Mouse (Mus musculus): ENCODE measurements around the gene Sh3kbp1. TPM values are rescaled to one million over a fixed set of nuclear protein-coding genes. Genes with fewer than 3 reads are reported as not detected.
A peak's percentile ranks its signal among the peaks of the same experiment; 100 is the strongest.

The Sh3kbp1 gene
- polyA plus RNA-seq, 1 experiment from 2014 or later: 37.6 TPM

DNA sequence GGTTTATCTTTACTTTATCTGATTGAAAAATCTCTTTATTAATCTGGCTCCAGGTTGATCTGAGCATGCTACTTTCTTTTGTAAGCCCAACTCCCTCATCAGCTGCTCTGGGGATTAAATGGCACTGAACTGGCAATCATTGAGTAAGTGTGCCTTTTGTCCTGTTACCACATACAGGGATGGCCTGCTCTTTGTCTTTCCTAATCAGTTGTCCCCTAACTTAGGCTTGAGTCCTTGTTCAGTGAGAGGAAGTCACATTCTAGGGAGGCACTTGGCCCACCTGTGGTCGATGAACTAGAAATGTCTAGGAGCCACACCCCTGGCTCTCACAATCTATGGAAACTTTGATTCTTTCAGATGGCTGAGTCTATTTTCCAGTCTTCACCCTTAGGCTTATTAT is 58.4 kb downstream of the Sh3kbp1 start:
- Histone ChIP-seq H3K27ac (no peak overlapping the region), H3K4me2 (replicated peaks) (no peak overlapping the region), H3K36me3 (no peaks in the 10 kb centered on the region), H3K4me3 (replicated peaks) (no peak overlapping the region), H3K27me3 (peaks cover 25% of the 10 kb centered on the region; the same call in 1 of the 2 replicates), H3K9ac (replicated peaks) (no peak overlapping the region), H3K9me3 (no peaks in the 10 kb centered on the region), H3K4me1 (replicated peaks) (no peaks in the 10 kb centered on the region)
- no peak for ATAC-seq
- WGBS: 61% methylated on average over 1 of the region's 1 CpGs

DNA sequence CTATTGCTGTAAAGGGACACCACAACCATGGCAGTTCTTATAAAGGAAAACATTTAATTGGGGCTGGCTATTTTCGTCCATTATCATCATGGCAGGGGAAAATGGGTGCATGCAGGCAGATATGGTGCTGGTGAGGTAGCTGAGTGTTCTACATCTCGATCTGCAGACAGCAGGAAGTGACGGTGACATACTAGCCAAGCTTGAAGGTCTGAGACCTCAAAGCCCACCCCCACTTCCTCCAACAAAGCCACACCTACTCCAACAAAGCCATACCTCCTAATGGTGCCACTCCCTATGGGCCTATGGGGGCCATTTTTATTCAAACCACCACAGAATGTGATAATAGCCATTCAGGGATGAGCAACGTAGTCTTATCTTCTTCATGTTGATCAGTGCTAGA is 59.8 kb downstream of the Sh3kbp1 start:
- Histone ChIP-seq H3K4me1 (replicated peaks) (no peaks in the 10 kb centered on the region), H3K9me3 (no peaks in the 10 kb centered on the region), H3K27me3 (peaks cover 25% of the 10 kb centered on the region; the same call in 1 of the 2 replicates), H3K4me2 (replicated peaks) (no peak overlapping the region), H3K36me3 (no peaks in the 10 kb centered on the region), H3K9ac (replicated peaks) (no peak overlapping the region), H3K4me3 (replicated peaks) (no peak overlapping the region), H3K27ac (no peak overlapping the region)
- no peak for ATAC-seq
- 81% methylated on average over 4 of the region's 4 CpGs for WGBS

DNA sequence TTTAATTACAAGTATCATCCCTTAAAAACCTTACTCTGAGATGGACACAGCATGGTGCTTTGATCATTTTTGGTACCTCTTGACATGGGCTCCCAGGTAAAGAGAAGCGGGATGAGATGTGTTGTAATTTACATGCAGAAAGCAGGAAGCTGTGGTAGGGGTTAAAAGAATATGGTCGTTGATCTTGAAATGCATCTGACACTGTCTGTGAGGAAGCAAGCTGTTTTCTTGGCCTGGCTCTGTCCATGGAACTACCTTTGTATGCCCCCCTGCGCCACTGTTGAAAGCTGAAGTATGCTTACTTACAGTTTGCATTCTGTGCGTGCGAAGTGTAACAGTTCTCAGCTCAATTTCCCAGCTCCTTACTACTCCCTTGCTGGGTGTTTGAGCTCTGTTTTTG is 61.6 kb downstream of the Sh3kbp1 start:
- ATAC-seq: no peak
- no peaks in the 10 kb centered on the region for H3K9me3 ChIP-seq
- peaks cover 15% of the 10 kb centered on the region; the same call in 1 of the 2 replicates for H3K27me3 ChIP-seq
- no peak overlapping the region for H3K4me2 ChIP-seq (replicated peaks)
- H3K27ac ChIP-seq: no peak overlapping the region
- H3K4me1 ChIP-seq (replicated peaks): no peaks in the 10 kb centered on the region
- H3K4me3 ChIP-seq (replicated peaks): no peak overlapping the region
- no peak overlapping the region for H3K9ac ChIP-seq (replicated peaks)
- H3K36me3 ChIP-seq: no peaks in the 10 kb centered on the region
- WGBS: 91% methylated on average over 5 of the region's 5 CpGs

DNA sequence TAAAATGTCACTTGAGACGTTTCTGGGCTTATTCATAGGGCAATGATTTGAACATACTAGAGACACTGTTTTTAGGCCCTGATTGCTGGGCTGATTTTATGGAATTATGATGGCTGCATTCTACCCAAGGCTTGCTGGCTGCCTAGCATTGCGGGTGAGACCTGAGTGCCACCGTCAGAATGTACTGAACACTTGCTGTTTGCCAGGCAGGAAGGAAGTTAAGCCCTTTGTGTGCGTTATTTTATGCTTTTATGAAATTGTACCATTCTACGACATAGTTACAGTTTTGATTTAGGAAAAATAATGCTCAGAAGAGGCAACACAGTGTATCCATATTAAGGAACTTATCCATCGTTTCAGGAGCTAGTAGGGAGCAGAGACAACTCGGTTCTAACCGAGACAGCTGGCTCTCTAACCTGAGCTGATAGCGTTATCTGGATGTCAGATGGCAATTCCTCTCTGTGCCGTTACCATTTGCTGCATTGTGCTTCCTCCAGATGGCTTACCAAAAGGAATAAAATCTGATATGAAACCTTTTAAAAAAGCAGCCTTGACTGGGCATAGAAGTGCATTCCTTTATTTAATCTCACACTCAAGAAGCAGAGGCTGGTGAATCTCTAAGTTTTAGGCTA is 62.8 kb downstream of the Sh3kbp1 start:
- ATAC-seq: no peak

GRCm38 (mm10) chrX:159693126-159693525 is 66.1 kb downstream of the Sh3kbp1 start:
- Histone ChIP-seq H3K4me1 (replicated peaks) (peaks cover 7% of the 10 kb centered on the region; the same call in 1 of the 2 replicates), H3K4me3 (replicated peaks) (no peak overlapping the region), H3K9ac (replicated peaks) (no peak overlapping the region), H3K27ac (no peak overlapping the region), H3K36me3 (no peaks in the 10 kb centered on the region), H3K4me2 (replicated peaks) (no peak overlapping the region), H3K9me3 (no peaks in the 10 kb centered on the region), H3K27me3 (peaks cover 18% of the 10 kb centered on the region; the same call in 1 of the 2 replicates)
- 96% methylated on average over 5 of the region's 5 CpGs for WGBS
- ATAC-seq: no peak

More for the DNA sequence above, 62.8 kb downstream of the Sh3kbp1 start:
- no peaks in the 10 kb centered on the region for H3K9me3 ChIP-seq
- no peak overlapping the region for H3K4me2 ChIP-seq (replicated peaks)
- WGBS: 81% methylated on average over 10 of the region's 10 CpGs
- no peak overlapping the region for H3K4me3 ChIP-seq (replicated peaks)
- H3K27ac ChIP-seq: no peak overlapping the region
- H3K9ac ChIP-seq (replicated peaks): no peak overlapping the region
- H3K4me1 ChIP-seq (replicated peaks): no peaks in the 10 kb centered on the region
- peaks cover 18% of the 10 kb centered on the region; the same call in 1 of the 2 replicates for H3K27me3 ChIP-seq
- H3K36me3 ChIP-seq: no peaks in the 10 kb centered on the region

DNA sequence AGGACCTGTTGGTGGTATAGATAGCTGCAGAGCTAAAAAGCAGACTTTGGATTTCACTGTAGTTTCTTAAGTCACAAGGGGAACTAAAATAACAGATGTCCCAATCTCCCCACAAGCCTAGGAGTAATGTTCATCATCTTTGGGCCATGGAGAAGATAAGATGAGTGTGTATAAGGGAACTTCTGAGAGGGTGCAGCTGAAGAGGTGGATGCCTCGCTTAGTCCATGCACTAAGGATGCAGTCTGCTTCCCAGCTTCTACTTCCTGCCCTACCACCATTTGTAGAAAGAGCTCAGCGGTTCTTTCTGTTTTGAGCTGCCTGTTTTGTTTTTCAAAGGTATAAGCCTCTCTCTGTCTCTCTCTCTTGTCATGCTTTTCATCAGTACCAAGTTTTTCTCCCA is 69.5 kb downstream of the Sh3kbp1 start:
- H3K4me2 ChIP-seq (replicated peaks): no peak overlapping the region
- peaks cover 7% of the 10 kb centered on the region; the same call in 1 of the 2 replicates for H3K4me1 ChIP-seq (replicated peaks)
- no peak overlapping the region for H3K9ac ChIP-seq (replicated peaks)
- no peaks in the 10 kb centered on the region for H3K9me3 ChIP-seq
- H3K4me3 ChIP-seq (replicated peaks): no peak overlapping the region
- 33% methylated on average over 2 of the region's 2 CpGs for WGBS
- H3K36me3 ChIP-seq: no peaks in the 10 kb centered on the region
- peaks cover 11% of the 10 kb centered on the region; the same call in 1 of the 2 replicates for H3K27me3 ChIP-seq
- no peak overlapping the region for H3K27ac ChIP-seq
- no peak for ATAC-seq

DNA sequence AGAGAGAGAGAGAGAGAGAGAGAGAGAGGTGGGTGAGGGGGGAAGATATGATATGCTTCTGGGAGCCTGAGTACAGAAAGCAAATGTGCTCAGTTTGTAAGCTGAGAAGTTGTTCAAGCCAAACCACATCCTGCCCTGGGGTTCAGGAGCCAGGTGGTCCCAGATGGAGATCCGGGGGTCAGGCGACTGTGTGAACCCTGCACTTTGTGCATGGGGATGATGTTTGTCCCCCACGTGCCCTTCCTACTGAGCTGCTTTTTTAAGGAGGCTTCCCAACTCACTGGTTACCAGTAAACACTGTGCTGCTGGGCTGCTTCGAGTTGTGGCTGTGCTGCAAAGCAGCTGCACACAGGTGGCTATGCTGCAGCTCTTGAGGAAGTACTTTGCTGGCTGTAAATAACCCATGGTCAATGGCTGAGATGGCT is 70.0 kb downstream of the Sh3kbp1 start:
- H3K36me3 ChIP-seq: no peaks in the 10 kb centered on the region
- peaks cover 11% of the 10 kb centered on the region; the same call in 1 of the 2 replicates for H3K27me3 ChIP-seq
- no peak overlapping the region for H3K4me3 ChIP-seq (replicated peaks)
- peaks cover 7% of the 10 kb centered on the region; the same call in 1 of the 2 replicates for H3K4me1 ChIP-seq (replicated peaks)
- WGBS: 16% methylated on average over 4 of the region's 4 CpGs
- no peaks in the 10 kb centered on the region for H3K9me3 ChIP-seq
- no peak overlapping the region for H3K27ac ChIP-seq
- ATAC-seq: no peak
- H3K9ac ChIP-seq (replicated peaks): no peak overlapping the region
- H3K4me2 ChIP-seq (replicated peaks): no peak overlapping the region

GRCm38 (mm10) chrX:159702850-159703249 is 75.8 kb downstream of the Sh3kbp1 start:
- no peak overlapping the region for H3K9ac ChIP-seq (replicated peaks)
- H3K4me2 ChIP-seq (replicated peaks): no peak overlapping the region
- no peak overlapping the region for H3K4me3 ChIP-seq (replicated peaks)
- H3K27ac ChIP-seq: no peak overlapping the region
- 86% methylated on average over 2 of the region's 2 CpGs for WGBS
- no peaks in the 10 kb centered on the region for H3K4me1 ChIP-seq (replicated peaks)
- no peak for ATAC-seq
- peaks cover 20% of the 10 kb centered on the region; the same call in 1 of the 2 replicates for H3K27me3 ChIP-seq
- no peaks in the 10 kb centered on the region for H3K36me3 ChIP-seq
- no peaks in the 10 kb centered on the region for H3K9me3 ChIP-seq

DNA sequence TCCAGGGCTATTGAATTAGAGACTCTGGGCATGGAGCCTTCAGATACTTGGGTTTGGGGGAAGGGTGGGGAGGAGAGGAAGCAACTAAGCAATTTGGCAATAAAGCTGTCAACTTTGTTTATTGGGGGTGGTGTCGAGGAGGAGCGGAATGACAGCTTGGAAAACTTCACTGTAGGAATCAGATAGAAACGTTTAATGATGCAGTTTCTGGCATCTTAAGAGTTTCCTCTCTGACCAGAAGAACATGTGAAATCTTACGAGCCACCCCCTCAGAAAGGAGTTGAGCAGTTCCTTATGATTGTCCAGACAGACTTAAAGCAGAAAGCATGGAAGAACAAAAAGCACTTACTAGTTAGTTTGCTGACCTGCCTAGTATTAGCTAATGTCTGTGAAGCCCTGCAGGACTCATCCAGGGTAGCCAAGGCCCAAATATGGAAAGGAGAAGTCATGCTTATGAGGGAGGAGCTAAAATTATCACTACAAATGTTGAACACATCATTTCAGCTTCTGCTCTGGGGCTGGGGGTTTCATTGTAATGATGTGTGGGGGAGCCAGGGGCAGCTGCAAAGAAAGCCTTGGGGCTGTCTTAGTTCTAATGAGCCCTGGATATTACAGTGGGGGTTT is 77.4 kb downstream of the Sh3kbp1 start:
- 83% methylated on average over 4 of the region's 4 CpGs for WGBS

DNA sequence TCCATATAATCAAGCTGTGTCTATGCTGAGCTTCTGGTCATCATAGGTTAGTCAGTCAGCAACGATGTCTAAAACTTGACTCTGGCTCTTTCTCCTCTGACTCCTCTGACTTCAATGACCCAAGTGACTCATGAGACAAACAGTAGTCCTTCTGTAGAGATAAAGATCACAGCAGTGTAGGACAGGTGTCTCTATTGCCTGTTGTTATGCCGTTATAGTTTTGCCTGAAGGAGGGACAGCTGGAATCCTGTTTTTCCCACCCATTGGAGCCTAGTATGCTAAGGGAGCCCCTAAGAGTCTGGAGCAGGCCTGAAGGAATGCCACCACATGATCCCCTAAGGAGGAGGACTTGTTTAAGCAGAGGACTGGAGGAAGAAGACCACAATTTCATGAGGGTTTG is 78.3 kb downstream of the Sh3kbp1 start:
- WGBS: 84% methylated on average over 2 of the region's 2 CpGs
- peaks cover 32% of the 10 kb centered on the region for H3K27me3 ChIP-seq
- H3K27ac ChIP-seq: no peak overlapping the region
- no peak overlapping the region for H3K4me2 ChIP-seq (replicated peaks)
- no peaks in the 10 kb centered on the region for H3K9me3 ChIP-seq
- H3K9ac ChIP-seq (replicated peaks): no peak overlapping the region
- H3K36me3 ChIP-seq: no peaks in the 10 kb centered on the region
- ATAC-seq: no peak
- H3K4me1 ChIP-seq (replicated peaks): peaks cover 10% of the 10 kb centered on the region
- H3K4me3 ChIP-seq (replicated peaks): no peak overlapping the region

More for the DNA sequence above, 77.4 kb downstream of the Sh3kbp1 start:
- H3K9me3 ChIP-seq: no peaks in the 10 kb centered on the region
- H3K4me1 ChIP-seq (replicated peaks): peaks cover 10% of the 10 kb centered on the region
- no peak overlapping the region for H3K4me2 ChIP-seq (replicated peaks)
- no peak overlapping the region for H3K4me3 ChIP-seq (replicated peaks)
- peaks cover 25% of the 10 kb centered on the region; the same call in 1 of the 2 replicates for H3K27me3 ChIP-seq
- H3K27ac ChIP-seq: no peak overlapping the region
- no peak for ATAC-seq
- no peak overlapping the region for H3K9ac ChIP-seq (replicated peaks)
- H3K36me3 ChIP-seq: no peaks in the 10 kb centered on the region

DNA sequence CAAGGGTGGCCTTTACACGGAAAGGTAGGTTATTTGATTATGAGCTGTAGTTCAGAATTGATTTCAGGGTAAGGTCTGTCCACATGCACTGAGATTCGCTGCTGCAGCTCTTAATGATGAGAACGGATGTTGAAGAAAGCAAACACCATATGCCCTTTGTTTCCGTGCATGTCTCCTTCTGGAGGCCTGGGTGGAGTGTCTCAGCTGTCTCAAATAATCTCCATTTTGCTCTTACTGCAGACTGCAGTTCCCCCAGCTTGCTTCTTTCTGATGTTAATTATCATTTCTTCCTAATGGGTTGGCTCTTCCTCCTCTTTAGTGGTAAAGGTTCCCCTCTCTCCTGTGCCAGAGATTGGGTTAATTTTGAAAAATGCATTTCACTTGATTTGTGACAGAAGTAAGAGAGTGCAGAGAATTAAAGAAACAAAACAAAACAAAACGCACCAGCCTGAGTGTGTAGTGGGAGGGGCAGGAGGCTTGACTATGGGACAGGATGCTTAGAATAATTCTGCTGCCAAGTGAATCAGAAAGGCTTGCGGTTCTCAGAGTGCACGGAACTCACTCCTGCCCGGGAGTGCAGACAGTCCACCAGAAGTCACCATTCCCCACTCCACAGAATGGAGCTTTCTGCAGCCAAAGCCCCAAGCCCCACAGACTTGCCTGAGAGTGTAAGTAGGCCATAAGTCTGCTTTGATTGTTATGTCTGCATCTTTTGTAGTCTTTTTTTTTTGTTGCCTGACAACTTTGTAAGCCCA is 81.2 kb downstream of the Sh3kbp1 start:
- ATAC-seq: peak; percentile 45; the same call in 1 of the 2 replicates
- Histone ChIP-seq H3K4me3 (replicated peaks) (no peak overlapping the region), H3K36me3 (no peaks in the 10 kb centered on the region), H3K4me1 (replicated peaks) (peaks cover 10% of the 10 kb centered on the region), H3K27me3 (peaks cover 48% of the 10 kb centered on the region), H3K4me2 (replicated peaks) (no peak overlapping the region), H3K9me3 (no peaks in the 10 kb centered on the region), H3K9ac (replicated peaks) (no peak overlapping the region), H3K27ac (peak overlapping the region; percentile 47)
- WGBS: 28% methylated on average over 8 of the region's 8 CpGs

DNA sequence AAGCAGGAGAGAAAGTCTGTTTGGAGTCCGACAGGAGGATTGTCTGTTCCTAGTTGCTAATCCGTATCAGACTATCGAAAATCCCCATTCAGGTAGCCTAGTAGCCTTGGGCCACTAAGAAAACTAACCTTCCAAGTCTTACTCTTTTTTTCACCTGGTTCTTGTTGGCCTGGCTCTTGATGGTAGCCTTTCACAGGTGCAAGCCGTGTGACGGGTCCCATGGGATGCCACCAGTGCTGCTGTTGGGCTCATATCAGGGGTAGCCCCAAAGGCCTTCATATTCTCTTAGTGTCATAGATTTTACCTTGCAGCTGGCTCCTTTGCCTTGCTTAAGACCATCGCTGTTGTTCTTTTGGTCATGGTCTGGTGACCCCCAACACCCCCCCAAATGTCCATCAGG is 82.2 kb downstream of the Sh3kbp1 start:
- H3K27ac ChIP-seq: no peak overlapping the region
- ATAC-seq: no peak
- no peaks in the 10 kb centered on the region for H3K36me3 ChIP-seq
- peaks cover 55% of the 10 kb centered on the region for H3K27me3 ChIP-seq
- peaks cover 10% of the 10 kb centered on the region for H3K4me1 ChIP-seq (replicated peaks)
- no peak overlapping the region for H3K9ac ChIP-seq (replicated peaks)
- 89% methylated on average over 6 of the region's 6 CpGs for WGBS
- no peak overlapping the region for H3K4me3 ChIP-seq (replicated peaks)
- H3K9me3 ChIP-seq: no peaks in the 10 kb centered on the region
- H3K4me2 ChIP-seq (replicated peaks): no peak overlapping the region

Measured in midbrain, embryonic 13.5 days (tissue).